Mouse (Mus musculus) forebrain, embryonic 14.5 days (tissue): ENCODE measurements around the gene Lin54. TPM values are rescaled to one million over a fixed set of nuclear protein-coding genes. Genes with fewer than 3 reads are reported as not detected.

Experiments
- ATAC-seq: fragments of 200-750 bp; cut with Nextera tagmentation; 2 replicates; pipeline ENCODE4 v1.8.0; 2017; ENCODE audit warnings: mild to moderate bottlenecking, moderate library complexity
- DNase-seq: peaks from one replicate; pipeline ENCODE4 v3.0.0-alpha.2; 2015; ENCODE audit warnings: low spot score
- H3K27ac ChIP-seq: fragments of 300-500 bp; sonication (generic); 2 replicates; pipeline ENCODE4 v1.5.1; 2014; ENCODE audit warnings: low read depth, mild to moderate bottlenecking, control low read depth, low read length, moderate library complexity
- H3K27me3 ChIP-seq: fragments of 300-500 bp; sonication (generic); replicated peaks from 2 replicates; pipeline ENCODE4 v1.6.1; 2014; ENCODE audit warnings: low read length, control low read depth, mixed read lengths; ENCODE audit not compliant: control insufficient read depth, insufficient read depth
- H3K36me3 ChIP-seq: fragments of 300-500 bp; sonication (generic); 2 replicates; pipeline ENCODE4 v1.6.1; 2014; ENCODE audit warnings: low read length, control low read depth; ENCODE audit not compliant: control insufficient read depth, insufficient read depth
- H3K4me1 ChIP-seq: fragments of 300-500 bp; sonication (generic); 2 replicates; pipeline ENCODE4 v1.6.1; 2014; ENCODE audit warnings: antibody characterized with exemption, low read length, control low read depth; ENCODE audit not compliant: control insufficient read depth, insufficient read depth
- H3K4me2 ChIP-seq: fragments of 300-500 bp; sonication (generic); 2 replicates; pipeline ENCODE4 v1.6.1; 2014; ENCODE audit warnings: mild to moderate bottlenecking, control low read depth, low read length
- H3K4me3 ChIP-seq: fragments of 300-500 bp; sonication (generic); 2 replicates; pipeline ENCODE4 v1.5.1; 2014; ENCODE audit warnings: low read depth, low read length, control low read depth
- H3K9ac ChIP-seq: fragments of 300-500 bp; sonication (generic); 2 replicates; pipeline ENCODE4 v1.6.1; 2014; ENCODE audit warnings: mild to moderate bottlenecking, low read length, control low read depth, moderate library complexity
- H3K9me3 ChIP-seq: fragments of 300-500 bp; sonication (generic); replicated peaks from 2 replicates; pipeline ENCODE4 v1.6.1; 2016; ENCODE audit warnings: low read length, control low read depth, mixed read lengths; ENCODE audit not compliant: control insufficient read depth
- WGBS: fragments of 180-500 bp; shearing (Covaris S2); extraction: QIAGEN DNeasy Blood & Tissue Kit; methylation state at CpG from one replicate; pipeline ENCODE4 v1.1.7; 2014; 5-methylcytosine and 5-hydroxymethylcytosine counted together
- polyA plus RNA-seq: library from polyadenylated mRNA; unstranded; fragments of >200 nt; fragmentation: Nextera tagmentation; extraction: Ambion mirVana; gene quantifications from 2 replicates; pipeline ENCODE4 v1.2.1, GENCODE M21; 2014

Lin54 gene
- polyA plus RNA-seq, 1 experiment from 2014 or later: 9.8 TPM

GRCm38 (mm10) chr5:100423626-100424025 is 76.8 kb downstream of the Lin54 start:
- H3K9ac ChIP-seq: no peak overlapping the region; the same call in 1 of the 2 replicates
- no peak overlapping the region for H3K27ac ChIP-seq
- H3K4me1 ChIP-seq: peaks cover 42% of the 10 kb centered on the region
- ATAC-seq: no peak
- 84% methylated on average over 7 of the region's 7 CpGs for WGBS
- no peak for DNase-seq
- H3K9me3 ChIP-seq: no peaks in the 10 kb centered on the region
- no peak overlapping the region for H3K4me3 ChIP-seq
- peaks cover 90% of the 10 kb centered on the region for H3K36me3 ChIP-seq
- H3K4me2 ChIP-seq: no peak overlapping the region; the same call in 1 of the 2 replicates
- no peaks in the 10 kb centered on the region for H3K27me3 ChIP-seq

DNA sequence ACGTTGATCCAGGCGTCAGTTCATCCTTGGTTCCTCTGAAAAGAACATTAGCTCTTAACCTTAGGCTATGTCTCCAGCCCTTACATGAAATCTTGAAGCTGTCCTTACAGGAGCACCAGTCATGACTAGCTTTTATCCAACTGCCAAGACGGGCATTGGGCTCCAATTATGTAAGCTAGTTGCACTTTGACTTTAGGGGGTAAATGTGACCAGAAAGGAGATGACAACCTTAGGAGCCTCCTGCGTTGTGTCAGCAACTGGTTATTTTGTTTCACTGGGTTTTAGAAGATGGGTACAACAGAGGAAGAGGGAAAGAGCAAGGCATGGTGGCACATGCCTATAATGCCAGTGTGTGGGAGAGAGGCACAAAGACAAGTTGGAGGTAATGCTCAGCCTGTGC is 81.6 kb downstream of the Lin54 start:
- Histone ChIP-seq H3K27me3 (no peaks in the 10 kb centered on the region), H3K36me3 (peaks cover 58% of the 10 kb centered on the region), H3K4me2 (no peak overlapping the region), H3K9me3 (no peaks in the 10 kb centered on the region), H3K9ac (no peak overlapping the region), H3K27ac (no peak overlapping the region), H3K4me1 (peaks cover 19% of the 10 kb centered on the region), H3K4me3 (no peak overlapping the region)
- ATAC-seq (no peak), DNase-seq (no peak)
- WGBS: 73% methylated on average over 4 of the region's 4 CpGs

GRCm38 (mm10) chr5:100418077-100418476 is 82.4 kb downstream of the Lin54 start:
- ATAC-seq (no peak), DNase-seq (no peak)
- H3K36me3 ChIP-seq: peaks cover 50% of the 10 kb centered on the region
- H3K4me3 ChIP-seq: no peak overlapping the region
- H3K27ac ChIP-seq: no peak overlapping the region
- H3K4me2 ChIP-seq: no peak overlapping the region
- no peak overlapping the region for H3K9ac ChIP-seq
- no peaks in the 10 kb centered on the region for H3K9me3 ChIP-seq
- H3K27me3 ChIP-seq: no peaks in the 10 kb centered on the region
- WGBS: 79% methylated on average over 2 of the region's 2 CpGs
- H3K4me1 ChIP-seq: peaks cover 13% of the 10 kb centered on the region

DNA sequence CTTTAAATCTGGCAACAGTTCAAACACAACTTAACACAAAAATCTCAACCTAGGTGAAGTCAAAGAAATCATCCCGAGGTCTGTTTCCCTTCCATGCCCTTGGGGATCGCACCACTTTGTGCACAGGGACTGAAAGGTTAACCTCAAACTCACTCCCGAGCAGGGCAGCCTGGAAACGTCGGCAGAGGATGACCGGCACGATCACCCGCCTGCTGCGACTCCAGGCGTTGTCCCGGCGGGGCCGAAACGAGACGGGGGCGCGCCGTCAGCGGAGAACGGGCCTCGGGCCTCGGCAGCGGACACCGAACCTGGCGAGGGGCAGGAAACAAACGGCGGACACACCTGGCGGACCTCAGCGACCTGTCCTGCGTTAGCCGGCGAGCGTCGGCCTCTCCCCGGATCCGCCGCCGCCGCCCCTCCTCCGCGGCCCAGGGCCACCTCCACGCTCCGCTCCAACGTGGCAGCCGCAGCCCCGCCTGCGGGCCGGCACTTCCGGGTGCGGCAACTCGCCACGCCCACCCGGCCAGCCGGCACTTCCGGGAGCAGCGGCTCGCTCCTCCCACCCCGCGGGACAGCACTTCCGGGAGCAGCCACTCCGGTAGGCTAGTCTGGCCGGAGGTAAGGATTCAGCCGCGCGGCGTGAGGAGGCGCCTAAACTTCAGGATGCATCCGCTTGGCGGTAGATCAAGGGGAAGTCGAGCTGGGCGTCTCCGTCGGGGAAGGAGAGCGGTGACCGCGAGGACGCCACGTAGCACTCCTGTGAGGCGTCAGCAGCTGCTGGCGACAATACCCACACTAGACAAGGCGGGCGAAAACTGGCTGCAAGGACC is 84.5 kb downstream of the Lin54 start, which contains the start of gene Sec31a:
Sec31a (minus strand) TSS at position 474 of the 830 bp plus-strand sequence.
- Histone ChIP-seq H3K4me2 (peak within 1 kb of the TSS; percentile 58), H3K4me3 (peak within 1 kb of the TSS; percentile 90), H3K27ac (peak within 1 kb of the TSS; percentile 88), H3K9ac (peak within 1 kb of the TSS; percentile 82), H3K9me3 (no peaks in the 10 kb centered on the region), H3K27me3 (no peaks in the 10 kb centered on the region), H3K36me3 (peaks cover 29% of the 10 kb centered on the region), H3K4me1 (peaks cover 10% of the 10 kb centered on the region)
- under 1% methylated on average over 82 of the region's 82 CpGs for WGBS
- peak; percentile 98 for ATAC-seq
- peak; percentile 97 for DNase-seq

DNA sequence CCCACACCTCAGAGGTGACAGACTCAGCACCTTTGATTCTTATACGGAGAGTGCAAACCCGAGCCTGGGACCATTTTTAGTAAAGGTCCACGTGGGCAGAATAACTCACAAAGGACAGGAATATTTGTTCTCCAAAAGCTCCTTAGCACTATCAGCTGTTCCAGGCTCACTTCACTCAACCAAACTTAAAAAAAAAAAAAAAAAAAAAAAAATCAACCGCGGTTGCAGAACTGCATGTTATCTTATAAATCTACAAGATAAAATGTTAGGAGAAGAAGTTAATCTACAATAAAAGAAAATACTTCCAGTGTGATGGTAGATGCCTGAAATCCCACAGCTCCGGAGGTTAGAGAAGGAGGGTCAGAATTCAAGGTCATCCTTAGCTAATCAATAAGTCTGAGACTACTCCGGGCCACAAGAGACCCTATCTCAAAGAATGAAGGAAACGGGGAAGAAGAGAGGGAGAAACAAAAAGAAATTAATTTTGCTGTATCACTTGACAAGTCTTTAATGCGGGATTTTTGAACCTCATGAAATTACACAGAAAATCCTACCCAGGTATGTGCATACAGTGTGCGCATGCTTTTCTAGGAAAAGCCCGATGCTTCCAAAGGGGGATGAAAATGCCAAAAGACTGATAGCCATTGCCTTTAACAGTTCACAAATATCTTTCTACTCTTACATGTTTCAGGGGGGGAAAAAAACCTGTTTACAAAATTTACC is 85.8 kb downstream of the Lin54 start:
- Histone ChIP-seq H3K27ac (no peak overlapping the region), H3K9me3 (no peaks in the 10 kb centered on the region), H3K9ac (peak overlapping the region; percentile 36; the same call in 1 of the 2 replicates), H3K4me2 (peak overlapping the region; percentile 54), H3K4me1 (peaks cover 10% of the 10 kb centered on the region), H3K36me3 (peaks cover 18% of the 10 kb centered on the region), H3K27me3 (no peaks in the 10 kb centered on the region), H3K4me3 (peak overlapping the region; percentile 90; the same call in 1 of the 2 replicates)
- no peak for ATAC-seq
- WGBS: 83% methylated on average over 11 of the region's 11 CpGs
- no peak for DNase-seq

DNA sequence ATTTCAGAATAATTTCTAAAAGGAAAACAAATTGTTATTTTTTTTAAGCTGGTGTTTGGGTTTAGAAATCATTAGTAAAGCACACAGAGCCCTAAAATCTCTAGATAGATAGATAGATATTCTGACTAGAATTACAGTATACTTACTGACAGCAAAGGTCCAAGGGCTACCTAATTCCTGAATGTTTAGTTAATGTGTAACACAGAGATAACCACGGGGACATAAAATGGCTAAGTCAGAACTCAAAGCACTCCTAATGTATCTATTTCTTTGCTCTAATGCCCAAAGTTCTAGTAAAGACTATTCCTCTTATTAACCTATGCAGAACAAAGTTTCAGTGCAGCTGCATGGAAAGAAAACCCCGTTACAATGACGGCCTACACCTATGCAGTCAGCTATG is 87.6 kb downstream of the Lin54 start:
- Histone ChIP-seq H3K27ac (no peak overlapping the region), H3K9ac (no peak overlapping the region), H3K4me3 (no peak overlapping the region), H3K4me2 (no peak overlapping the region), H3K4me1 (peaks cover 10% of the 10 kb centered on the region), H3K27me3 (no peaks in the 10 kb centered on the region), H3K36me3 (peaks cover 4% of the 10 kb centered on the region), H3K9me3 (no peaks in the 10 kb centered on the region)
- no peak for ATAC-seq
- DNase-seq: no peak
- 87% methylated on average over 3 of the region's 3 CpGs for WGBS

DNA sequence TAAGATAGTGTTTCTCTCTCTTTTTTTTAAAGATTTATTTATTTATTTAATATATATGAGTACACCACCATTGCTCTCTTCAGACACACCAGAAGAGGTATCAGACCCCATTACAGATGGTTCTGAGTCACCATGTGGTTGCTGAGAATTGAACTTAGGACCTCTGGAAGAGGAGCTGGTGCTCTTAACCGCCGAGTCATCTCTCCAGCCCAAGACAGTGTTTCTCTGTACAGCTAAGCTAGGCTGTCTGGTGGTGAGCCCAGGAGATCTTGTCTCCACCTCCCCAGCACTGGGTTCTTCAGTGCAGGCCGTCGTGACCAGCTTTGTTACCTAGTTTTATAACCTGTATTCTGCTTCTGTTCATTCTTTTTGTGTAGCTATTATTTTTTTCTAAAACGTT is 90.2 kb downstream of the Lin54 start:
- Histone ChIP-seq H3K36me3 (peaks cover 23% of the 10 kb centered on the region), H3K27me3 (no peaks in the 10 kb centered on the region), H3K9me3 (no peaks in the 10 kb centered on the region), H3K4me3 (no peak overlapping the region), H3K27ac (no peak overlapping the region), H3K4me2 (no peak overlapping the region), H3K4me1 (peaks cover 8% of the 10 kb centered on the region), H3K9ac (no peak overlapping the region)
- ATAC-seq (no peak), DNase-seq (no peak)
- WGBS: 94% methylated on average over 5 of the region's 5 CpGs

GRCm38 (mm10) chr5:100408485-100408884 is 92.0 kb downstream of the Lin54 start:
- Histone ChIP-seq H3K4me1 (no peaks in the 10 kb centered on the region), H3K9me3 (no peaks in the 10 kb centered on the region), H3K9ac (no peak overlapping the region), H3K27ac (no peak overlapping the region), H3K4me3 (no peak overlapping the region), H3K4me2 (no peak overlapping the region), H3K27me3 (no peaks in the 10 kb centered on the region), H3K36me3 (peaks cover 37% of the 10 kb centered on the region)
- DNase-seq (no peak), ATAC-seq (no peak)
- 91% methylated on average over 5 of the region's 5 CpGs for WGBS

DNA sequence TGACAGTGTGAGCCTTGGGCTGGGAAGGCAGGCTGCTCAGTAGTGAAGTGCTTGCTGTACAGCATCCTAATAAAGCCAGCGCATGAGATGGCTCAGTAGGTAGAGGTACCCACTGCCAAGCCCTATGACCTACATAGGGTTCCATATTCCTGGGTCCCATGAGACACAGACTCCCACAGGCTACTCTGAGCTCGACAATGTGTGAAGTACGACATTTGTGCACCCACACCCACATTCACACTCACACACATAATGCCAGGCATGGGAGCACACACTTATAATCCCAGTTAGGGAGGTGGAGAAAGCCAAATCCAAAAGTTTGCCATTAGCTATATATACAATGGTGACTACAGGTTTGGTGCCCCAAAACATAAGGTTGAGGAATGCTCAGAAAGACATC is 103.7 kb downstream of the Lin54 start:
- H3K4me2 ChIP-seq: no peak overlapping the region
- H3K36me3 ChIP-seq: peaks cover 87% of the 10 kb centered on the region
- no peaks in the 10 kb centered on the region for H3K27me3 ChIP-seq
- H3K9ac ChIP-seq: no peak overlapping the region
- no peak overlapping the region for H3K27ac ChIP-seq
- ATAC-seq: no peak
- no peak overlapping the region for H3K4me3 ChIP-seq
- no peaks in the 10 kb centered on the region for H3K9me3 ChIP-seq
- no peaks in the 10 kb centered on the region for H3K4me1 ChIP-seq
- 98% methylated on average over 3 of the region's 3 CpGs for WGBS
- DNase-seq: no peak
